Mouse (Mus musculus): ENCODE data around the gene Ift172.

The Ift172 gene

DNA sequence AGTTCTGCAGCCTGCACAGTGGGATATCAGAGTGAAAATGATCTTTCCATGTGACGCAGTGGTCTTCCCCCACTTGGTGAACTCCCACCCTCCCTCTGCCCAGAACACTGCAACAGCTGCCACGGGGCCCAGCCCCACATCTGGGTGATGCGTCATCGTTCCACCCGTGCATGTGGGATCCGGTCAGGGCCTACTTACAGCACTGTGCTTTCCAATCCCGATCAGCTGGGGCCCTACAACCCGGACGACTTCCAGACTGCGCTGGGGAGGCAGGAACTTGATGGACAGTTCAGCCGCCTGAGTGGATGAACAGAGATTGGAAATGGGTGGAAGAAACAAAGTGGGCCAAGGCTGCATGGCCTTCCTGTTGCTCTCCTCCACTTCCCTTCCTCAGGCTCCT is 33.3 kb downstream of the Ift172 start:
- DNase-seq (ENCODE audit: low read depth, low spot score) = no peak

DNA sequence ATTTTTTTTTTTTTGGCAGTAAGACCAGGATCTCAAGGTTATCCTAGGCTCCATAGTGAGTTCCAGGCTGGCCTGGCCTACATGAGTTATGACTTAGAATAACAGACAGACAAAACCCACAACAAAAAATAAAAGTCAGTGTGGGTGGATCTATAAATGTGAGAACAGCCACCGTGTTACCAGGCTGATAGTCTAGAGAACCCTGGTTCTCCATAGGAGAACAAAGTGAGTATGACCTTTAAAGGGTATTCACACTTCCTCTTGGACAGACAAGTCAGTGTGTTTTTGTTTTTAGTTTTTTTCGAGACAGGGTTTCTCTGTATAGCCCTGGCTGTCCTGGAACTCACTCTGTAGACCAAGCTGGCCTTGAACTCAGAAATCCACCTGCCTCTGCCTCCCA is 34.9 kb downstream of the Ift172 start:
- DNase-seq (ENCODE audit: low read depth, low spot score) = no peak

DNA sequence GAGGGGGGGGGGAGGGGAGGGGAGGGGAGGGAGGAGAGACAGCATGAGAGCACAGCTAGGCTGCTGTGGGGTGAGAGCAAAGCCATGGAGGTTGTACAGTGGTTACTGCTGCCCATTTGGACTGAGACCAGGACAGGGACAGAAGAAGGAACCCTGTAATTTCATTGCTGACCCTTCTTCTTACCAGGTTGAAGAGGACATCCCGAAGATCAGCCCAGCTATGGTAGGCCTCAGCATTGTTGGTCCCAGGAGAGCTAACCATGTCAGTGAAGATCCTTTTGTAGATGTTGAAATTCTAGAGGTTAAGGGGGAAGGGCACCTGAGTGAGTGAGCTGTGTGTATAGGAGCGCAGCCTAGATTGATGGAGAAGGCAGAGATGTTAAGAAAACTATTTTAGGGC is 35.5 kb downstream of the Ift172 start:
- no peak for DNase-seq (ENCODE audit: low read depth, low spot score)

DNA sequence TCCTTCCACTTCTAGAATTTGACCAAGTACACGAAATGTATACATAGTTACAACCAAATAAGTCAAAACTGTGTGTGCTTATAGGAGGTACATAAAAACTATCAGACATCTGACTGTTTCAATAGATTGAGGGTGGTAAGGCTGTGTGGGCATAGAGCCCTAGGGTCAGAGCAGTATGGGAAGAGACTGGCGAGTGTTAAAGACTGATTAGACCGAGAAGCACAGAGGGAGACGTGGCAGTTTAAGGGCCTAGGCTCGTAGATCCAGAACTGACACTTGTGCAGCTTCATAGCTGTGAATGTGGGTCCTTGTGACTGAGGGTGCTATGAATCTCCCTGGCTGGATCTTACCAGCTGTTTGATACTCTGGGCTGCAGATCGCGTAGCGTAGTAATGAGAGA is 36.0 kb downstream of the Ift172 start:
- DNase-seq (ENCODE audit: low read depth, low spot score) = no peak

DNA sequence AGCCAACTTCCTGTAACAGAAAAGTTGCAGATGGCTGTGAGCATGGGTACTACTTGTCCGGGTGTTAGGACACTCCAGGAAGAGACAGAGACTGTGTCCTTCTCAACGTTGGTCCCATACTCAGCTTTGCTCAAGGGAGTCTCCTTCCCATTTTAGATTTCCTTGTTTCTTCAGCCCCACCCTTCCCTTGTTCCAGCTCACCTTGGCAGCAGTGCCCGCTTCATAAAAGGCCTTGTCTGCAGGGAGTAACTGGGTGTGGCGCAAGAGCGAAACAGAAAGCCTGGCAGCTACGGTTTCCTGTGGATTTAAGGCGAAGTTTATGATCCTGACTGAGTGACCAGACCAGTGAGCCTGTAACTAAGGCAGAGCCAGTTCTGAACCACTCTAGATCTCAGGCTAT is 36.5 kb downstream of the Ift172 start:
- no peak for DNase-seq (ENCODE audit: low read depth, low spot score)

DNA sequence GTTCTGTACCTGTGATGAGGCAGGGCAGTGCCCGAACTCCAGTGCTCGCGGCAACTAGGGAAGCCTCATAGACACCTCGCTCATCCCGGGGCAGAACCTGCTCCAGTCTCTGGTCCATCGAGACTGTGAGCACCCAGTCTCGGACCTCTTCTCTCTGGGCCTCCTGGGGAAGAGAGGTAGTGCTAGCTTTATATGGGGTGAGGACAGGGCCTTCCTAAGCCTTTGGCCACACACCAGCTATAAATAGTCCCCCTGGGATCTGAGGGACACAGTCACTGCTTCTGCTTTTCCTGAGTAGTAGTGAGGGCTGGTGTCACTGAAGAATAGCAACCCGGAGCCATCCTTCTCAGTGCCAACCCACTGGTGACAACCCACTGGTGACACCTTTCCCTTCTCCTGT is 37.1 kb downstream of the Ift172 start:
- no peak for DNase-seq (ENCODE audit: low read depth, low spot score)

DNA sequence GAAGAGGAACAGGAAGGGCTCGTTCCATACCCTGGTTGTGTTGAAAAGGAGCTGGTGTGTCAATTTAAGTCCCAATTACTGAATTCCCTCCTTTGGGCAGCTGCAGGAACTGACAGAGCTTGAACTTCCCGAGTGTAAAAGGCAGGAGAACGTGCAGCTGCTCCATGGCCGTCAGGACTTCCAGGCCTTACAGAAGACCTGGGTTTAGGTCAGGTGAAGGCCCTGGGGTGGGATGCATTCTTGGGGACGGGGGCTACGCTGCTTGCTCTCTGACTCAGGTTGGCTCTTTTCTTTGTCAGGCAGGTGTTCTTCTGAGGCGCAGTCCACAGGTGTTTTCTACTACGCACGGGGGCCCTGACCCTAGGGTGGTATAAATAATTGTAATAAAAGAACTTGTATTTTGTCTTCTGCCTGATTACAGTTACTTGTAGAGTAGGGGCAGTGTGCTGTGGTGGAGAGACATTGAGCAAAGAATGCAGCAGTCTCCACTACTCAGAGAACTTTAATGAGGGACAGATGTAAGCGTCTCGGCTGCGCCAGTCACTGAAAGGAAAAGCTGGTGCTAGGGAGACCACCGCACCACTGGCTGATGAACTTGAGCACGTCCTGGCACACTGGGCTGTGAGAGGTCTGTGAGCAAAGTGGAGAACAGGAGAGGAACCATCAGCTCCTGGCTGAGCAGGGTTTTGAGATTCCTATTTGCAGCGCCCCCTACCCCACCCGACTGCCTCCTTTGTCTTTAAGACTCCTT is 37.9 kb downstream of the Ift172 start:
- DNase-seq (ENCODE audit: low read depth, low spot score) = no peak

DNA sequence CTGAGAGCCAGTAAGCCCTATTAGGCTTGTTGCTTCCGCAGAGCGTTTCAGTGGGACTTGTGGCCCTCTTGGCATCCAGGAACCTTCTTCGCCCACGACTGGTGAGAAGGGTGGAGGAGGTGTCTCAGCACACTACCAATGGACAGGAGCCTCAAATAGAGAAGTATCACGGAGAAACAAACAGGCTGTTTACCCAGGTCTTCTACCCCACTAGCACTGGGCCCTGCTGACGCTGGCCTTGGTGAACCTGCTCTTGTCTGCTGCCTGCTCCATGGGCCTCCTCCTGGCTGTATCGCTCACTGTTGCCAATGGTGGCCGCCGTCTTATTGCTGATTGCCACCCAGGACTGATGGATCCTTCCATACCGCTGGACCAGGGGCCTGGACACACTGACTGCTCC is 38.8 kb downstream of the Ift172 start:
- no peak for DNase-seq (ENCODE audit: low read depth, low spot score)

DNA sequence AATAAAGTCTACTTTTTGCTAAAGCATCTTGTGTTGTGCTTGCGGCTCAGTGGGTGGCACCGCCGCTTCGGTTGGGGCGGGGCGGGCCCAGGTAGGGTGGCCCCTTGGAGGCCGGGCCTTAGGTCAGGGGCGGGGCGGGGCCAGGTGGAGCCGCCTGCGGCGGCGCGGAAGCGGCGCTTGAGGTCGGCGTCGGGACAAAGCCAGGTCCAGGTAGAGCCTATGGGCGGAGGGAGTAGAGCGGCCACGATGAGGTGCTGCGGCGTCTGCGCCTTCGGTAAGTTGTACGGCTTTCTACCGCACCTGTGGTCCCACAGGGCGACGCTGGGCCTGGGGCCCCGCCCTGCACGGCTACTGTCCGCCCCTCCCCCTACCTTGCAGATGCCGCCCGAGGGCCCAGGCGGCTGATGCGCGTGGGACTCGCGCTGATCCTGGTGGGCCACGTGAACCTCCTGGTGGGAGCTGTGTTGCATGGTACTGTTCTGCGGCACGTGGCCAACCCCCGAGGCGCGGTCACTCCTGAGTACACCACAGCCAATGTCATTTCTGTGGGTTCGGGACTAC is 39.3 kb downstream of the Ift172 start, which contains the start of gene Krtcap3:
TSS of gene Krtcap3 (plus strand) at position 151 of the 561 bp plus-strand sequence.
- DNase-seq (ENCODE audit: low read depth, low spot score) = peak; percentile 25

DNA sequence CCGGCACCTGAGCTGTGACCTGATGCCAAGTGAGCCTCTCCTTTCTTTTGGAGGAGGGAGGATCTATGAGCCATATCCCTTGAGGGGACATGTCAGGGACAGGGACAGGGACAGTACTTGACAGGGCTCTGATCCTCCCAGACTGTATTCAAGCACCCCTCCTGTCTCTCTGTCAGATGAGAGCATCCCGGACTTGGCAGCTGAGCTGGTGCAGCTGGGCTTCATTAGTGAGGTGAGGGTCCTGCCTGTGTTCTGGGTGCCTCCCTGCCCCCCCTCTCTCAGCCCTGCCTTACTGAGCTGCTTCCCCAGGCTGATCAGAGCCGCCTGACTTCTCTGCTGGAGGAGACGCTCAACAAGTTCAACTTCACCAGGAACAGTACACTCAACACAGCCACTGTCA is 40.2 kb downstream of the Ift172 start:
- no peak for DNase-seq (ENCODE audit: low read depth, low spot score)

DNA sequence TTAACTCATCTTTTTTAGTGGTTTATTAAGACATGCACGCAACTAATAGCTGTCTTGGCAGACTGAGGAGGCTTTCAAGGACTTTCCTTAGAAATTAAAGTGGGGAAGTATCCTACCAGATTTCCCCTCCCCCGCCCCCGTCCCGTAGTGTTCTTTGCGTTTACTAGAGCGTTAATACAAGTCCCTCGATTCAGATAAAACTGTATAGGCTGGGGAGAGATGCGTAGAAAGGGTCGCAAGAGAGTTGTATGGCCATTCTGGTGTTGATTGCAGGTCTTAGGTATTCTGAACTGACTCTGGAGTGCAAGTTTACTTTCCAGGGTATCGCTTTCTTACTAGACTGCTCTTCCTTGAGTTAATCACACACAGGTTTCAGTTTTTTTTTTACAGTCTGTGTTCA is 48.7 kb downstream of the Ift172 start:
- DNase-seq (ENCODE audit: low read depth, low spot score) = no peak

DNA sequence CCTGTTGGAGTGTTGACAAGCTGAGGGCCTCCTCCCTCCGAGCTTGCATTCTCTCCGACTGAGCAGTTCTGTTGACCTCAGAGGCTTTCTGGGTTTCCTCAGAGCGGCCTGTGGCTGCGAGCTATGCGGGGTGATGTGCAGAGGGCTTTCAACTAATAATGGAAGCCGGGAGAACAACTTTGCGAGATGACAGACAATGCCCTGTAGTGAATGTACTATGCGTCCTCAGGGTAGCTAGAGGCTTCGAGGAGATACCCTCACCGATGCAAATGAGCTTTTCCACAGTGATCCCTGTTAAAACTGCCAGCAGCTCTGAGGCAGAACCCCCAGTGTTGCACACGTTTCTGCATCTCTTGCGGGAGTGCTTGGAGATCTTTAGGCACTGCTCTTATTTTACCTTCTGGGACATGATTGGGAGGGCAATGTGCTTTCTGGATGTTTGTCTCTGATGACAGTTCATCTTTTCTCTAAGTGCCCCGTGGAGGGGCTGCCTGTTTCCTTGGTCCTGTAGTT is 49.3 kb downstream of the Ift172 start:
- DNase-seq (ENCODE audit: low read depth, low spot score) = no peak

DNA sequence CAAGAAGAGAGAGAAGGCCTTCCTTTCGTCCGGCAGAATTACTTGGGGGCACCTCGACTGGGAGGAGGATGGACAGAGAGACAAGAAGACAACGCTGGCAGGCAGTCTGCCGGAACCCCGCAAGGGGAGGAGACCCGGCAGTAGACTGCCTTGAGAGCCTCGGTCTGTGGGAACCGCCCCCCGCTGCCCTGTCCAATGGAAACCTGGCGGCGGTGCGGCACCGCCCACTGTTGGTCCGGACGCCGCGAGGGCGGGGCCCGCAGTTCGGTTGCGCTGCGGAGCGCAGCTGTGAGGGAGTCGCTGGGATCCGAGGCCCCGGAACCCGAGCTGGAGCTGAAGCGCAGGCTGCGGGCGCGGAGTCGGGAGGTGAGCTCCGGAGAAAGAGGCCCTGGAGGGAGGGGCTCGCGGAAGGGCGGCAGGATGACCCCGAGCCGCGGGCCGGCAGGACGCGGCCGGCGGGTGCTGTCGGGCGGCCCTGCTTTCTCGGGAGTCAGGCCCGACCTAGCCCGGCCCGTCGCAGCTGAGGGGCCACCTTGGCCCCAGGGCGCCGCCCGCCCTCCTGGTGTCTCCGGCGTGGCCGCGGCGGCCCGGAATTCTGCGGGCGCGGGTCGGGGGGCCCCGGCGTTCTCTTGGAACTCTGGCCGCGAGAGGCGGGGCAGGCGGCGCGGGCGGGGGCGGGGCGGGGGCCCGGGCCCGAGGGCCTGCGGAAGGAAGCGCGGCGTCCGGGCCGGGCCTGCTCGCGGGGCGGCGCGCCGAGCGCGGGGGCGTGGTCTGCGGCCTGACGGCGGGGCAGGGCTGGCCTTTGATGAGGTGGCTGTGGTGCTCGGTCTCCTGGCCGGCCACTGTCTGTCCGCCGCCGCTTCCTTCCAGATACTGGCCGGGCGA is 50.0 kb downstream of the Ift172 start, which contains the start of the genes Nrbp1 and Gm9970:
TSS of gene Nrbp1 (plus strand) at position 228 of the 885 bp plus-strand sequence.
TSS of gene Gm9970 (minus strand) at position 596 of the 885 bp plus-strand sequence.
- peak; percentile 98 for DNase-seq (ENCODE audit: low read depth, low spot score)

DNA sequence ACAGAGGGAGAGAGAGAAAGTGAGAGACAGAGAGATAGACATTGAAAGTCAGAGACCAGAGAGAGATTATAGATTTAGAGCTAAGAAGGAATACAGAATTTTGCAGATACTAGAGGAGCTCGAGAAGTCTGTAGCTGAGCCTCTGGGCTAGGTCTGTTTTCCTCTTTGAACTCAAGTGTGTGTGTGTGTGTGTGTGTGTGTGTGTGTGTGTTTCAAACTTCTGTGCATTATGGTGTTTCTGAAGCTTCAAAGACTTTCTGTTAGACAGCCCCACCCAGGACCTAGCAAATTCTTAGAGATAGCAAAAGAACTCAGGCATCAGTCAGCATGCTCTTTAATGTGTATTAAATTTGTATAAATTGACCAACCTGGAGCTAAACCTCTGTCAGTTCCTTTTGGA is 64.3 kb downstream of the Ift172 start:
- DNase-seq (ENCODE audit: low read depth, low spot score) = no peak

DNA sequence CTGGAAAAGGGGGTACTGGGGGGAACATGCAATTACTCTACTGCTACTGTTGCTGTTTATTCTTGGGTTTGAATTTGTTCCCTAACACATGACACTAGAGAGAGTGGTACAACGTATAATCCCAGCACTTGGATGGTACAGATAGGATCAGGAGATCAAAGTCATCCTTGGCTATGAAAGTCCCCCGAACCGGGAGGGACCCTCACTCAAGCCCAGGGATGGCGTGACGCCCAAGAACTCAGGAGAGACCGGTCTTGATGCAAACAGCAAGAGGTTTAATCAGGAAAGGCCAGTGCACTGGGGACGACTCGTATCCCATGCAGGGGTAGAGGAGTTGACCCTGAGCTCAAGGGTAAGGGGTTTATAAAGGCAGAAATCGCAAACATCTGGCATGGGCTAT is 68.2 kb downstream of the Ift172 start:
- no peak for DNase-seq (ENCODE audit: low read depth, low spot score)

DNA sequence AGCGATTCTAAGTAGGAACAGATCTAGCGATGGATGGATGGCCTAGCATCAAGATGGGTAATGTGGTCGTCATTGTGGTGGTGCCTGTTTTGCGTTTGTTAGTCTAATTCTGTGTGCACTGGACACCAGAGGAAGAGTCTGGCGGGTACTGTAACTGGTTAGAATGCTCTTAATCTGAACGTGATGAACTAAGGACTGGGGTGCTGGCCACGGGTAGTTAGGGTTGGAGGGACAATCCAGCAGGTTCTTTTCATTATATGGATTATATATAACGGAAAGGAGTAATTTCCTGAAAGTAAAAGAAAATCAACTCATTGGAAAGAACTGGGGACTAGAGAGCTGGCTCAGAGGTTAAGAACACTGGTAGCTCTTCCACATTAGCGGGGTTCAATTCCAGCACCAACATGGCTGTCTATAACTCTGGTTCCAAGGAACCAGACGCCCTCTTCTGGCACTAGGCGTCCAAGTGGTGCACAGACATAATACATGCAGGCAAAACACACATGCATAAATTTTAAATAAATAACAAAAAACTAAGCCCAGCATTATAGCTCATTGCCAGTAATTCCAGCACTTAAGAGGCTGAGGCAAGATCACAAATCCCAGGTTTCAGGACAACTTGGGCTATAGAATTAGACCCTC is 69.5 kb downstream of the Ift172 start:
- DNase-seq (ENCODE audit: low read depth, low spot score) = peak; percentile 69

DNA sequence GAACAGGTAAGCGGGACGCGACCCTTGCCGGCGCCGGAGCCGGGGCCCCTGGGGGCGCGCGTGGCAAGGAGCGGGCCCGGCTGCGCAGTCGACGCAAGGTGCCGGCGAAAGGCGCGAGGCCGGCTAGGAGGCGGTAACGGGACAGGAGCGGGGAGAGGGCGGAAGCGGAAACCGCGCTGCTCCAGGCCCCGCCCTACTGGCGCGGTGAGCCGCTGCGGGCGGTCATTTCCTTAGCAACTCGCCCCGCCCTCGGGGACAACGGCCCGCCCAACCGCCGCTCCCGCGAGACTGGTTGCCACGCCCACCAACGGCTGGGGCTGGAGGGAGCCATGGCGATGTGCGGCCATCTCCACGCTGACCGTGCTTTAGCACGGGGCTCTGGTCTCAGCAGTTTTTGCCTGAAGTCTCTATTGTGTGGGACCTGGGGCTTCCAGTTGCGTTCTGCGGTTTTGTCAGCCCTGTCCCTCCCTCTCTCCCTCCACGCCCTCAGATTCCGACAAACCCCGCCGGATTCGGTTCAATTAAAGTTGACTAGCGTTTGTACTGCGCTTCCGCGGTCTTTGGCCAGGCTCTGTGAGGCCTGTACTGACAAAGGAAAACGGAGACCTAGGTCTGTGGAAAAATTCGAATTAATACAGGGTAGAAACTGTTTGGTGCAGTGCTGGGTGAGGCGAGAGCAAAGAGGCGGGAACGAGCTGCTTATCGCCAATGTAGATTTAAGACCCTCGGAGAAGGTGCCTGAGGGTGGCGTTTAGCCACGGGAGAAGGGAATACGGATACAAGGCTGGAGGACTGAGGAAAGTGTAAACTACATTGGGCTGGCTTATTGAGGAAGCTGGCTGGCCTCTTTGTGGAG is 70.2 kb downstream of the Ift172 start, which contains the start of gene Ppm1g:
TSS of gene Ppm1g (minus strand) at position 240 of the 856 bp plus-strand sequence.
- peak; percentile 98 for DNase-seq (ENCODE audit: low read depth, low spot score)

DNA sequence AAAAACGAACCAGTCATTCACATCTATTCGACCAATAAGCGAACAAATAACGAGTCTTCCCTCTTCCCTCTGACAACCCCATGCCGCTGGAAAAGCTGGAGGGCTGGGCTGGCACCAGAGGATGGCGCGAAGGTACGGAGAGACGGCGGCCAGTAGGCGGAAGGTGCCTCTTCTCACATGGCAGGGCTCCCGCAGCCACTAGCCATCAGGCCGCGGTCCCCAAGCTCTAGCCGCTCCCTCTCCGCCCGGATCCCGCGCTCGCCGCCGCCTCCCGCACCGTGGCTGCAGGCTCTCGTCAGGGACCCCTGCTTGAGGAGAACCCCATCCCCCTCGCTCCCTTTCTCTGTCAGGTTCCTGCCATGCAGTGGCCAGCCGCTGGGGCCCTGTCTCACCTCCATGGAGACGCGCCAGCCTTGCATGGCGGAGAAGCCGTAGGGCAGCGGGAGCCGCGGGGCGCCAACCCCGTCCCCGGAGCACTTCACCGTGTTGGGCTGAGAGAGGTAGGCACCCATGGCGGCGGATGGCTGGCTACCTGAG is 70.9 kb downstream of the Ift172 start:
- peak; percentile 66 for DNase-seq (ENCODE audit: low read depth, low spot score)

DNA sequence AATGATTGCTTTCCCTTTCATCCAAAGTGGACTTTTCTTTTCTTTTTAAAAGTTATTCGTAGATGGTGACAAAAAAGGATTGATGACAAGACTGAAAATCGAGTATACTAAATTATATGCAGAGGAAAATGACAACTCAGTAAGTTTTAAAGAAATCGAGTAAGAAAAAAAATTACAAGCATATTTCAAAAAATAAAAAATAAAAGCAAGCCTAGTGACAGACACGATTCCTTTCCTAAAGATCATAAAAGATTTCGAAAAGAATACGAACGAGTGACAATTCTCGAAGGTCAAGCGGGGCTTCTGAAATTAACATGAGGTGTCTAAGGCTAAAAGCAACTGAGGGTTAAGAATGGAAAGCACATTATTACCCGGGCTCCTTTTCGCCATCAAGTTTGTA is 71.4 kb downstream of the Ift172 start:
- DNase-seq (ENCODE audit: low read depth, low spot score) = no peak

DNA sequence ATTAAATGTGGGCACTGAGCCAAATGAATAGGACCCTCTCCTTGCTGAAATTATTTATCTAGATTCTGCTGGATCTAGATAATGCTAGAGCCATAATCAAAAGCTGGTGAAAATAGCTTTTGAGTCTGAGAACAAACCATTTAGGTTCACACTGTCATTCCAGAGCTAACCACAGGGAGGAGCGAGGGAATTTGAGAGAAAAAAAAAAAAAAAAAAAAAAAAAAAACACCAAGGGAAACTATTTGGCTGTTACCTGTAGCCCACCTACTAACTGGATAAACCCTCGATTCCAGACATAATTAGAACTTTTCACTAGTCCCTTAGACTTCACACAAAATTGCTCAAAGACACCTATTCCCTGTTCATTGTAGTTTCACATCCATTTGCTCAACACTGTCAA is 71.8 kb downstream of the Ift172 start:
- DNase-seq (ENCODE audit: low read depth, low spot score) = peak; percentile 69
